Mouse (Mus musculus) forebrain, embryonic 13.5 days (tissue): ENCODE data around the gene March10. TPM values are rescaled to one million over a fixed set of nuclear protein-coding genes. Genes with fewer than 3 reads are reported as not detected.

Source experiments
- ATAC-seq: fragments of 200-750 bp; cut with Nextera tagmentation; 2 replicates; pipeline ENCODE4 v1.8.0; 2017
- H3K27ac ChIP-seq: fragments of 300-500 bp; sonication (generic); 2 replicates; pipeline ENCODE4 v1.5.1; 2015; ENCODE audit warnings: inconsistent platforms, mild to moderate bottlenecking, moderate library complexity
- H3K27me3 ChIP-seq: fragments of 300-500 bp; sonication (generic); 2 replicates; pipeline ENCODE4 v1.6.1; 2015; ENCODE audit warnings: mild to moderate bottlenecking, inconsistent platforms
- H3K36me3 ChIP-seq: fragments of 300-500 bp; sonication (generic); 2 replicates; pipeline ENCODE4 v1.6.1; 2015; ENCODE audit warnings: mild to moderate bottlenecking, inconsistent platforms; ENCODE audit not compliant: poor library complexity, severe bottlenecking
- H3K4me1 ChIP-seq: fragments of 300-500 bp; sonication (generic); 2 replicates; pipeline ENCODE4 v1.6.1; 2015; ENCODE audit warnings: inconsistent platforms
- H3K4me2 ChIP-seq: fragments of 300-500 bp; sonication (generic); 2 replicates; pipeline ENCODE4 v1.6.1; 2015; ENCODE audit warnings: inconsistent platforms, mild to moderate bottlenecking, moderate library complexity
- H3K4me3 ChIP-seq: fragments of 300-500 bp; sonication (generic); 2 replicates; pipeline ENCODE4 v1.5.1; 2015; ENCODE audit warnings: mild to moderate bottlenecking, inconsistent platforms
- H3K9ac ChIP-seq: fragments of 300-500 bp; sonication (generic); 2 replicates; pipeline ENCODE4 v1.6.1; 2015; ENCODE audit warnings: mild to moderate bottlenecking, inconsistent platforms
- H3K9me3 ChIP-seq: fragments of 300-500 bp; sonication (generic); replicated peaks from 2 replicates; pipeline ENCODE4 v1.6.1; 2016; ENCODE audit warnings: inconsistent platforms
- WGBS: fragments of 180-500 bp; shearing (Covaris S2); methylation state at CpG from one replicate; pipeline ENCODE4 v1.1.7; 2015; 5-methylcytosine and 5-hydroxymethylcytosine counted together
- polyA plus RNA-seq: library from polyadenylated mRNA; unstranded; fragments of >200 nt; fragmentation: Nextera tagmentation; extraction: Ambion mirVana; gene quantifications from 2 replicates; pipeline ENCODE4 v1.2.1, GENCODE M21; 2015

Gene March10
- polyA plus RNA-seq, 1 experiment from 2014 or later = not detected

- Histone ChIP-seq H3K9ac (peak overlapping the region; percentile 71), H3K4me1 (peaks cover 27% of the 10 kb centered on the region), H3K4me3 (peak overlapping the region; percentile 49), H3K4me2 (peak overlapping the region; percentile 68), H3K27ac (peak overlapping the region; percentile 17), H3K36me3 (no peaks in the 10 kb centered on the region), H3K9me3 (no peaks in the 10 kb centered on the region), H3K27me3 (no peaks in the 10 kb centered on the region)
- peak; percentile 60; the same call in 1 of the 2 replicates for ATAC-seq
- WGBS = 15% methylated on average over 12 of the region's 12 CpGs
Observed at GRCm38 (mm10) chr11:105363598-105364385, 92.7 kb downstream of the March10 start.

GRCm38 (mm10) chr11:105362946-105363597 is 93.5 kb downstream of the March10 start:
- peaks cover 27% of the 10 kb centered on the region for H3K4me1 ChIP-seq
- H3K27ac ChIP-seq = peak overlapping the region; percentile 17
- peak overlapping the region; percentile 71 for H3K9ac ChIP-seq
- under 1% methylated on average over 40 of the region's 40 CpGs for WGBS
- H3K9me3 ChIP-seq = no peaks in the 10 kb centered on the region
- no peaks in the 10 kb centered on the region for H3K36me3 ChIP-seq
- H3K4me3 ChIP-seq = peak overlapping the region; percentile 49
- ATAC-seq = peak; percentile 90
- H3K4me2 ChIP-seq = peak overlapping the region; percentile 68
- no peaks in the 10 kb centered on the region for H3K27me3 ChIP-seq

GRCm38 (mm10) chr11:105362041-105362765 is 94.3 kb downstream of the March10 start:
- Histone ChIP-seq H3K9ac (no peak overlapping the region), H3K4me3 (no peak overlapping the region), H3K36me3 (no peaks in the 10 kb centered on the region), H3K27ac (no peak overlapping the region), H3K9me3 (no peaks in the 10 kb centered on the region), H3K27me3 (no peaks in the 10 kb centered on the region), H3K4me2 (no peak overlapping the region), H3K4me1 (peaks cover 27% of the 10 kb centered on the region)
- WGBS = 83% methylated on average over 4 of the region's 4 CpGs
- 0 out of 2 replicates have a peak, but pooled peaks have one; percentile 1 for ATAC-seq

GRCm38 (mm10) chr11:105356301-105356700 is 100.2 kb downstream of the March10 start:
- H3K27me3 ChIP-seq = no peaks in the 10 kb centered on the region
- 86% methylated on average over 7 of the region's 7 CpGs for WGBS
- H3K4me1 ChIP-seq = peaks cover 9% of the 10 kb centered on the region
- no peaks in the 10 kb centered on the region for H3K36me3 ChIP-seq
- no peak overlapping the region for H3K4me3 ChIP-seq
- H3K4me2 ChIP-seq = no peak overlapping the region
- no peak overlapping the region for H3K9ac ChIP-seq
- H3K27ac ChIP-seq = no peak overlapping the region
- no peaks in the 10 kb centered on the region for H3K9me3 ChIP-seq
- ATAC-seq = no peak

GRCm38 (mm10) chr11:105353891-105354280 is 102.6 kb downstream of the March10 start:
- no peaks in the 10 kb centered on the region; the same call in 1 of the 2 replicates for H3K36me3 ChIP-seq
- no peak overlapping the region for H3K4me2 ChIP-seq
- no peak overlapping the region for H3K27ac ChIP-seq
- ATAC-seq = no peak
- 85% methylated on average over 4 of the region's 4 CpGs for WGBS
- H3K9ac ChIP-seq = no peak overlapping the region
- H3K27me3 ChIP-seq = no peaks in the 10 kb centered on the region
- peaks cover 9% of the 10 kb centered on the region for H3K4me1 ChIP-seq
- no peaks in the 10 kb centered on the region for H3K9me3 ChIP-seq
- H3K4me3 ChIP-seq = no peak overlapping the region

- Histone ChIP-seq H3K4me3 (no peak overlapping the region), H3K27me3 (no peaks in the 10 kb centered on the region), H3K4me2 (no peak overlapping the region), H3K27ac (no peak overlapping the region), H3K4me1 (peaks cover 9% of the 10 kb centered on the region), H3K36me3 (peaks cover 5% of the 10 kb centered on the region), H3K9ac (no peak overlapping the region), H3K9me3 (no peaks in the 10 kb centered on the region)
- WGBS = 61% methylated on average over 9 of the region's 9 CpGs
- ATAC-seq = no peak
Observed at GRCm38 (mm10) chr11:105352954-105353890, 103.3 kb downstream of the March10 start.

GRCm38 (mm10) chr11:105352152-105352551 is 104.4 kb downstream of the March10 start:
- Histone ChIP-seq H3K27me3 (no peaks in the 10 kb centered on the region), H3K27ac (no peak overlapping the region), H3K4me2 (no peak overlapping the region), H3K4me3 (no peak overlapping the region), H3K36me3 (peaks cover 5% of the 10 kb centered on the region), H3K9me3 (no peaks in the 10 kb centered on the region), H3K4me1 (peaks cover 9% of the 10 kb centered on the region), H3K9ac (no peak overlapping the region)
- ATAC-seq = no peak
- WGBS = 73% methylated on average over 8 of the region's 8 CpGs

GRCm38 (mm10) chr11:105350643-105351042 is 105.9 kb downstream of the March10 start:
- Histone ChIP-seq H3K4me3 (no peak overlapping the region), H3K9me3 (no peaks in the 10 kb centered on the region), H3K4me1 (peaks cover 9% of the 10 kb centered on the region), H3K9ac (no peak overlapping the region), H3K36me3 (peaks cover 5% of the 10 kb centered on the region), H3K4me2 (no peak overlapping the region), H3K27ac (no peak overlapping the region), H3K27me3 (no peaks in the 10 kb centered on the region)
- 91% methylated on average over 7 of the region's 7 CpGs for WGBS
- no peak for ATAC-seq

GRCm38 (mm10) chr11:105349780-105350324 is 106.7 kb downstream of the March10 start:
- Histone ChIP-seq H3K9ac (no peak overlapping the region), H3K27ac (no peak overlapping the region), H3K4me3 (no peak overlapping the region), H3K36me3 (peaks cover 5% of the 10 kb centered on the region), H3K9me3 (no peaks in the 10 kb centered on the region), H3K4me1 (peaks cover 9% of the 10 kb centered on the region), H3K27me3 (no peaks in the 10 kb centered on the region), H3K4me2 (no peak overlapping the region)
- WGBS = 96% methylated on average over 19 of the region's 19 CpGs
- ATAC-seq = no peak

- H3K4me1 ChIP-seq = peaks cover 7% of the 10 kb centered on the region
- no peak overlapping the region for H3K9ac ChIP-seq
- no peak for ATAC-seq
- H3K4me3 ChIP-seq = no peak overlapping the region
- H3K27ac ChIP-seq = no peak overlapping the region
- H3K36me3 ChIP-seq = peaks cover 5% of the 10 kb centered on the region
- WGBS = 93% methylated on average over 9 of the region's 9 CpGs
- H3K9me3 ChIP-seq = no peaks in the 10 kb centered on the region
- H3K27me3 ChIP-seq = no peaks in the 10 kb centered on the region
- H3K4me2 ChIP-seq = no peak overlapping the region
Observed at GRCm38 (mm10) chr11:105348495-105348982, 108.0 kb downstream of the March10 start.
